Mouse (Mus musculus) right cerebral cortex, postnatal 4 days (tissue): ENCODE results near the gene Elmod3.

Experiments used
- DNase-seq: peaks from one replicate; pipeline ENCODE4 v3.0.0-alpha.2; 2022

Elmod3 gene

DNA sequence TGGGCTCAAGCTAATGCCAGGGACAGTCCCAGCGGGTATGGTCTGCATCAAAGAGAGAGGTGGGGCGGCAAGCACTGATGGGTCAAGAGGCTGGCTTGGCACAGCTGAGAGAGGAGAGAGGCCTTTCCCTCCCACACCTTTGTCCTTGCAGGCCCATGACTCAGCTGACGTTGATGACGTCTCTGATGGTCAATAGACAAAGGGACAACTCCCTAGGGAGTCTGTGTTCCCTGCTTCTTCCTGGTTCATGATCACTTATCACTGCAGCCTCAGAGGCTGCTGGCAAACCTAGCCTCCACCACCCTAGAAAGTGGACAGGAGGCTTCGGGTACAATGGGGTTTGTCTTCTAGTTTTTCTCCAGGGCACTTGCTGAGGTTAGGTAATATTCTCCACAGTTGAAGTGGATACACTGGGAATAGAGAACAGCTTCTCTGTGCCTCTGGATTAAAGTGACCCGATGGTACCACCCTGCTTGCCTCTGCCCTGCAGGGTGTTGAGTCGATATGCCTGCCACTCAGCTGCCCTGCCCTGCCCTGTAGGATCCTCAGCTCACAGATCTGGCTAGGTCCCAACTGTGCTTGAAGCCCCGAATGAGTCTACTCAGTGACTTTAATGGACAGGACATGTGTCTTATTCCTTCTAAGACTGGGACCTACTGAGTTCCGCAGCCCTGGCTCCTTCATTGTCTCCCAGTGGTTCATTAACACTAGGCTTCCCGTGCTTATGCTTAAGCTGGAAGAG lies 69.6 kb downstream of the Elmod3 start:
- no peak for DNase-seq

DNA sequence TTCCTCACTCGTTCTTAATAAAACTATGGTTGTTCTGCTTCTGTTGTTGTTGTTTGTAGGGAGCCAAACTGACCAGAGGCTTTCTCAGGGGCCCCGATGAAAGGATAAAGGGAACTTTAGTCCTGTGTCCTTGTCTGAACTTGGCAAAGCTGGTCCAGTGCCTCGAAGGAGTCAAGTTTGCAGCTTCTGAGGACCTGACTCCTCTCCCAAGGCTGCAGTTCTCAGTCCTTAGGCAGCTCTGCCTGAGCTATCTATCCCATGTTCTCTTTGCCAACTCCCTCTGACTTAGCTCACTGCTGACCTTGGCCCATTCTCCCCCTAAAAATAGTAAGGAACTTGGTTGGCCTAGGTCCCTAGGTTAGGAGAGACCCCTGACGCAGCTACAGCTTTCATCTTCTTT lies 71.1 kb downstream of the Elmod3 start:
- no peak for DNase-seq

DNA sequence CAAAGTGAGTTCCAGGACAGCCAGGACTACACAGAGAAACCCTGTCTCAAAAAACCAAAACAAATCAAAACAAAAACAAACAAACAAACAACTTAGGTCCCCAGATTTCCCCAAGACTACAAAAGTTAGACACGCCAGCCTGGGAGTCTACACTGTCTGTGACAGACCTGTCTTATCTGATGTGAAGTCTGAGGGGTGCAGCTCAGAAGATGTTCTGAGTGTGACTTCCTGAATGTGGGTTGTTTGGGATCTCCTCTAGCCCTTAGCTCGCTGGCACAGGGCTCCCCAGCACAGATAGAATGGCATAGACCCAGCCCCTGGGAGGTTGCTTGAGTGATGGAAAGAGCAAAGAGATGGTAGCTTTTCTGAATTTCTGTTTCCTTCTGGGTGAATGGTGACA lies 74.1 kb downstream of the Elmod3 start:
- DNase-seq, result no peak

DNA sequence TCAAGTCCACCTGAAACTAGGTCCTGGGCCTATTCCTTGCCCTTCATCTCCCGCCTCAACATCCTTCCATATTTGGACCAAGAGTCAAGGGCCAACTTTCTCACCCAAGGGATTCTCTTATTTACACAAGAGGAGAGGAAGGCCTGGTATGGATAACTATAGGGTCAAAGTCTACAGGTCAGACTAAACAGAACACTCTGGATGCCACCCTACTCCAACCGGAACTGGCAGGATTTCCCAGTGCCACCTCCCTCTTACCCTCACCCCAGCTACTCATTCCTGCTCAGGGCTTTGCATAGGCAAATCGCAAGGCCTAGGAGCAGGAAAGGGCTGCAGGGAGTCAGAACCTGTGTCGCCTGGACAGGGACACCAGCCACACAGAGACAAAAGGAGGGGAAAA lies 75.0 kb downstream of the Elmod3 start:
- no peak for DNase-seq

DNA sequence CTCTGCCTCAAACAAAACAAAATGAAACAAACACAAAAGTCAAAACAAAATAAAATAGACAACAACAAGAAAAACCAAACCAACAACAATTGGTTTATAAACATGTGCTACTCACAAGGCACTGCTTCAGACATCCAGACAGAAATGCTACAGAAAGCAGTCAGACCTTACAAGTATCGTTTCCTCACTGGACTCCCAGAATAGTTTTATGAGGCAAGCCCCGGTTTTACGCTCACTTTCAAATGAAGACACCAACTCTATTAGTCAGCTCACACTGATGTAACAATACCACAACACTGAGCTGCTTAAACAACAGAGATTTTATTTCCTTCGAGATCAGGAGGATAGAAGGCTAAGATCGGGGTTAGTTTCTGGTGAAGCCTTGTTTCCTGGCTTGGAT lies 75.9 kb downstream of the Elmod3 start:
- no peak for DNase-seq

DNA sequence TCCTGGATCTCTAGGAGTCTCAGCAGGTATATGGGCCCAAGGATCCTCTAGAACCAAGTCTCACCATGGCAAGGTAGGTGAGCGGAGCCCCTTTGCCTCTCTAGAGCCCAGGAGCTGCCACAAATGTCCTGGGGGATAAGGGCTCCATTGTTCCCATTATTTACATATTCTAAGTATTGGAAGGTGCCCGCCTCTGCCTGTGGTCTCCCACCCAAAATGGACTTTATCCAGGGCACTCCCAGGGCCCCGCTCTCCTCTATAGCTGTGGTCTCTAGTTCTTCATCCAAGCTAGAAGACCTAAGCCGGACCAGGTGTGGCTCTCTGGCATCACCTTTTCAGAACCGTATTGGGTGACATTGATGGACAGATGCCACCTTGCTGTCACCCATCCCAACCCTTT lies 76.6 kb downstream of the Elmod3 start, which contains the start of gene Sh2d6:
TSS of gene Sh2d6 (minus strand) at position 101 of the 400 bp plus-strand sequence.
- DNase-seq, result no peak

DNA sequence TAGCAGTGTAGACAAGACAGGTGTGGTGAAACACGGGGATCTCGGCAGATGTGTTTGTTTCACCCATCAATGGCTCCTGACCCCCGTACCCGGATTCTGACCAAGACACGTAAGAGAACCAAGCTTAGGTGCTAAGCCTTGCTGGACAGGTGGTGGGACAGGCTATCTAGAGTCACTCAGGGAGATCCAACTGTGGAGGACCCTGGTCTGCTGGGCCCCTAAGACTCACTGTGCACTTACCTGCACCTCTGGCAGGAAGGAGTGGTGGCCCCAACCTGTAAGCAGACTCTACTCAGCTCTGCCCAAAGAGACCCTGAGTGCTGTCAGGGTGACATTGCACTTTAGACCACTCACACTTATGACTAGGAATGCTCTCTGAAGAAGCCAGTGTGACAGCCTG lies 77.3 kb downstream of the Elmod3 start:
- no peak for DNase-seq

DNA sequence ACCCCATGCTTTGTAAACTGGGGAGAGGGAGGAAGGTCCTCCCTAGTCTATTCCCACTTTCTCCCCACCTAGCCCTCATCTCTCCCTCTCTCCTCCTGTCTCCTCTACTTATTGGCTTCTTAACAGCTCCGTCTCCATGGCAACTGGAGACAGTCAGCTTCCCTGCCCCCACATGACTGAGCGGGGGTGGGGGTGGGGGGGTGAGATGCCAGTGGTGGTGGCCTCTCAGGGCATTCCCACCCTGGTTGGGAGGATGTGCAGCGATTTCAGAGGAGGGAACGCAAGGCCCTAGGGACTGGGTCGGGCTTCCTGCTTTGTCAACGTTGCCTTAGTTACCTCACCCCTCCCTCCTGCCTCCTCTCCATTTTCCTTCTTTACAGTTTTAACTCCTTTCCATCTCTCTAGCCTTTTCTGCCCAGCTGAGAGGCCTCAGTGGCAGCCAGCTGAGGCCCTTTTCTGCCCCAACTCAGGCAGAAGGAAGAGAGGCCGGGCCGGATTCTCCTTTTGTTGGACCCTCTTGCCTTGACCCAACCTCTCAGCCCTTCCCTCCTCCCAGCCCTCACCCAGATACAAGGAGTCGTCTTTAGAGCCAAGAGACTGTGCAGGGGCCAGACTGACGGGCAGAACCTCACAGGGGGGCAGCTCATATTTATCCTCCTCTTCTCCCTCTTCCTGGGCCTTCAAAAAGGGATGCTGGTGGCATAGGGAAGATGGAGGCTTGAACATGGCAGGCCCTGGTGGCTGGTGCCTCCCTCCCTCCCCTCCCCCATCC lies 78.1 kb downstream of the Elmod3 start:
- peak; percentile 75 for DNase-seq

DNA sequence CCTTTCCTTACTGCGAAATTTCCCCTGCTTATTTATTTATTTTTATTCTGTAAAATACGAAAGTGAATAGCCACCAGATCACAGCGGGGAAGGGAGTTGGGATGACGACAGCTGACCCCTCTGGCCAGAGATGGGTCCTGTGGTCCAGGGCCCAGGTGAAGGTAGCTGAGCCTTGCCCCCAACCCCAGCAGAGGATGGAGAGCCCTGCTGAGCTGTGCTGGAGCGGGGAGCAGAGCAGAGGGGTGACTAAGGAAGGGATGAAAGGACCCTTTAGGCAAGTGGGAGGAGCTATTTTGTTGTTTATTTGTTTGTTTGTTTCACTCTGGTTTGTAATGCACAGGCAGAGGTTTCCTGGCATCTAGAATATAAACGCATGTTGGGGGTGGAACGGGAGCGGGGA lies 78.9 kb downstream of the Elmod3 start:
- DNase-seq, result no peak

DNA sequence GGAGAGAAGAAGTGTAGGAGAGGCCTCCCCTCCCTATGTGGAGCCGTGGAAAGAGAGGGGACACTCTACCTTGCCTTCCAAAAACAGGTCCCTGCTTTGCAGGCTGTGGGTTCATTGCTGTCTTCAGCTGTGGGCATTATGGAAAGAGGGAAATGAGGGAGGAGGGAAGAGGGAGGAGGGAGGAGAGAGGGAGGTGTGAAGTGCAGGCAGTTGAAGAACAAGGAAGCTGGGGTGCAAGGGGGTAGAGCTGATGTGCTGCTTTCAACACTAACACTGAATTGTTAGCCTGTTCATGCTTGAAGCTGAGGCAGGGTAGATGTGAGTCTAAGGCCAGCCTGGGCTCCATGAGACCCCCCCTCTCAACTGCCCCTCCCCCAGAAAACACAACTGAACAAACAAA lies 79.4 kb downstream of the Elmod3 start:
- DNase-seq, result no peak
